9 mouse cellular contexts compared by ENCODE assay signal in the genomic region with DNA sequence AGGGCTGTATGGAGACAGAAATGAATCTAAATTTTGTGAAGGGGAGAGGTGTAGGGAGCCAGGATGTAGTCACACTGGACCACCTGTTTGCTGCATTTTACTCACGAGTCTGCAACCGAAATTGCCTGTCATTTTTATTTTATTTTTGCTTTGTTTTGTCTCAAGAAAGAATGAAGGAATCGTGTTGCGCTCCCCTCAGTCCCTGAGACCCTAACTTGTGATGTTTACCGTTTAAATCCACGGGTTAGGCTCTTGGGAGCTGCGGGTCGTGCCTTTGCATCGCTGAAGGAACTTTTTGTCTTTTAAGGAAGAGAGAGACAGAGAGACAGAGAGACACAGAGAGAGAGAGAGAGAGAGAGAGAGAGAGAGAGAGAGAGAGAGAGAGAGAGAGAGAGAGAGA.
DNase-seq lines count a peak whose midpoint lies in the region; ATAC-seq and TF ChIP-seq lines count a peak whose summit lies in the region.
"Had no signal": no experiment of that assay in that cellular context is flagged by ENCODE, and none has a peak within 500 bp of the region (broad histone marks: within the 10 kb centered on the region; RNA-seq: fewer than 3 reads in every experiment).

No protein-coding gene starts in this region.

- 2% methylated on average over 9 of the region's 9 CpGs for WGBS in forebrain, postnatal 0 days
- 29% methylated on average over 9 of the region's 9 CpGs for WGBS in liver, embryonic 12.5 days (ENCODE audit: insufficient replicate concordance)

- peak overlapping the region; percentile 89 for H3ac ChIP-seq in C2C12 (ENCODE audit: control insufficient read depth, insufficient read length, low read depth)

- peaks cover 64% of the 10 kb centered on the region for H3K79me3 ChIP-seq in C2C12 (ENCODE audit: low read depth)

- H3K9ac ChIP-seq in forebrain, postnatal 0 days: peak overlapping the region; percentile 98
- H3K9ac ChIP-seq in liver, embryonic 12.5 days: peak overlapping the region; percentile 41; the same call in 1 of the 2 replicates

- peaks cover 83% of the 10 kb centered on the region for H3K79me2 ChIP-seq in C2C12 (ENCODE audit: control insufficient read depth, insufficient read depth)

- H3K4me1 ChIP-seq in forebrain, postnatal 0 days (ENCODE audit: insufficient read depth): peaks cover 16% of the 10 kb centered on the region; the same call in 1 of the 2 replicates
- H3K4me1 ChIP-seq in liver, embryonic 12.5 days: no peaks in the 10 kb centered on the region

- no peak for ATAC-seq in forebrain, postnatal 0 days
- no peak for ATAC-seq in liver, embryonic 12.5 days

- peaks cover 43% of the 10 kb centered on the region for H3K36me3 ChIP-seq in C2C12 (ENCODE audit: control insufficient read depth, insufficient read depth)
- peaks cover 4% of the 10 kb centered on the region; the same call in 1 of the 2 replicates for H3K36me3 ChIP-seq in forebrain, postnatal 0 days (ENCODE audit: insufficient read depth)
- no peaks in the 10 kb centered on the region for H3K36me3 ChIP-seq in liver, embryonic 12.5 days

- no peak for TF ChIP-seq CTCF in C2C12 (IDR thresholded peaks at IDR 0.05; ENCODE audit: control insufficient read depth, insufficient read depth, insufficient read length)
- no peak for TF ChIP-seq CTCF in forebrain, postnatal 0 days (IDR thresholded peaks at IDR 0.05; ENCODE audit: low read depth)

- no peaks in the 10 kb centered on the region for H3K27me3 ChIP-seq in C2C12 (ENCODE audit: control insufficient read depth, insufficient read depth, insufficient read length)
- H3K27me3 ChIP-seq in forebrain, postnatal 0 days (ENCODE audit: insufficient read depth, low read length): no peaks in the 10 kb centered on the region
- peaks cover 47% of the 10 kb centered on the region for H3K27me3 ChIP-seq in liver, embryonic 12.5 days (replicated peaks)

- peak; percentile 51 for DNase-seq in heart, adult 11 months
- no peak for DNase-seq in heart, postnatal 14 days
- DNase-seq in forebrain, postnatal 0 days: no peak
- DNase-seq in urinary bladder, postnatal 25 days (ENCODE audit: low spot score): no peak
- no peak for DNase-seq in frontal cortex, postnatal 14 days (ENCODE audit: low spot score in 2 of 2)
- no peak for DNase-seq in layer of hippocampus, adult 11-12 months (ENCODE audit: low spot score)

- no peaks in the 10 kb centered on the region for H3K9me3 ChIP-seq in forebrain, postnatal 0 days (ENCODE audit: low read length)
- no peaks in the 10 kb centered on the region for H3K9me3 ChIP-seq in liver, embryonic 12.5 days (replicated peaks)

- peak overlapping the region; percentile 99 for H3K27ac ChIP-seq in forebrain, postnatal 0 days (ENCODE audit: low read depth, low read length)
- H3K27ac ChIP-seq in liver, embryonic 12.5 days: no peak overlapping the region
- H3K27ac ChIP-seq: macrophage had no signal

- H3K4me2 ChIP-seq in forebrain, postnatal 0 days (ENCODE audit: low read depth): peak overlapping the region; percentile 85
- peak overlapping the region; percentile 14 for H3K4me2 ChIP-seq in liver, embryonic 12.5 days

- intact Hi-C loops in heart, postnatal 14 days (cut with DNase I): loop anchor here (2.0 kb wide), 2 partner anchors 107 to 369 kb away; no protein-coding TSS in a partner anchor

- H3K4me3 ChIP-seq in C2C12 (ENCODE audit: insufficient read depth, poor library complexity, severe bottlenecking): peak overlapping the region; percentile 68
- H3K4me3 ChIP-seq in forebrain, postnatal 0 days (ENCODE audit: low read depth, low read length): peak overlapping the region; percentile 81
- H3K4me3 ChIP-seq in liver, embryonic 12.5 days: peak overlapping the region; percentile 40

TF ChIP-seq in C2C12, 6 proteins besides CTCF, POLR2A, EP300 and RAD21:
- TF ChIP-seq USF1 (IDR thresholded peaks at IDR 0.05; ENCODE audit: low read depth) (no peak), CEBPB (IDR thresholded peaks at IDR 0.05; ENCODE audit: low read depth) (no peak), MYOG (IDR thresholded peaks at IDR 0.05; ENCODE audit: control insufficient read depth, extremely low read depth, insufficient read length) (no peak)
